Mouse (Mus musculus) adrenal gland, adult 8-10 months (tissue): ENCODE data around the gene Saa4. TPM values are rescaled to one million over a fixed set of nuclear protein-coding genes. Genes with fewer than 3 reads are reported as not detected.
"Not testable (repeated sequence)": the region's sequence is repeated elsewhere in the genome, so short reads cannot be mapped to it uniquely, and the experiment has no call there.

Experiments
- DNase-seq: peaks from one replicate; pipeline ENCODE4 v3.0.0; 2022
- total RNA-seq, 4 experiments: library from RNA; stranded (reverse); gene quantifications; 2 replicates each; pipeline ENCODE4 v1.2.4; 2022

The Saa4 gene
- total RNA-seq, 4 experiments from 2014 or later, result not detected

DNA sequence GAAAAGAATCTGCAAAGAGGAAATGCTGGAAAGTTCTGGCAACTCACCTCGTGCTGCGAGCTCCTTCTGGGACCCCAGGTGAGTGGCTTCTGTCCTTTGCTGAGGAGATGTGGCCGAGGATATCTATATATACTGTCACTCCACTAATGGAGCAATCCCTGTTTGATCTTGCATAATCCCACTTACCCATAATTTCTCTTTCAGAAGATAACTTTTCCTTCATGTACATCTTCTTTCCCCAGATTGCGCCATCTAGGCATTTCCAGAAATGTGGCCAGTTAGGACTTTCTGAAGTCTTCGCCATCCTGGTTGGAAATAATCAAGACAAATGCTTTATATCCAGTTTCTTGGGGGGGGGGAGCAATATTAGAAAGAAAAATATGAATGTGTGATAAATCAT, 16.8 kb downstream of the Saa4 start, which contains the start of gene Saa3:
TSS of gene Saa3 (minus strand) at position 101 of the 400 bp plus-strand sequence.
- DNase-seq, result no peak

DNA sequence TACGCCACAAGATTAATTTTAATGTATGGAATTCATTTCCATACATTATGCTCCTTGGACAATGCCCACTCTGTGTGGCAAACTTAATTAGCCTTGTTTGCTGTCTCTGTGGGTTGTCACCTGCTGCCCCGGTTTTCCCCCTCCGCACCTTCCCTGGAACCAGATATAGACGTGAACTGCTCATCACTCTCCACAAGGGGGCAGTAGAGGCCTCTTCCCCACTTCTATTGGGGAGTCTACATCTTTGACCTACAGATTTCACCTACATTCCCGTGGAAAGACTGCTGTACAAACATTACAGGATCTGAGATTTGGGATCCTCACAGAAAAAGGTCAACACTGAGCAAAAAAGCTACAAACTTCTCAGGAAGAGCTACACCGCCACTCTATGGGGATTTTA, 17.9 kb downstream of the Saa4 start:
- DNase-seq, result no peak

DNA sequence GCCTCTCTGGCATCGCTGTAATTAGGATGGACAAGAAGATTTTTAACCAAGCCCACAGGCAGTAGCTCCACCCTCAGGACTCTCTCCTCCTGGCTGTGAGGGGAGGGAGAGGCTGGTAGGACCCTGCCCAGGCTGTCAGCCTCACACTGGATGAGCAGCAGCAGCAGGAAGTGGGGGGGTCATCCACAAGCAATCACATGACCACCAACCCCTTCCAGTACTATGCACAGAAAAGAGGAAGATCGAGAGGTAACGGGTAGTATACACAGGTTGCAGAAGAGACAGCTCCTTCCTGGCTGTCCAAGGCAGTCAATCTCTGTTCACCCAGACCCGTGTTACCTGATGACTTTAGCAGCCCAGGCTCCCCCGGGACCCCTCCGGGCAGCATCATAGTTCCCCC, 20.2 kb downstream of the Saa4 start:
- no peak for DNase-seq

DNA sequence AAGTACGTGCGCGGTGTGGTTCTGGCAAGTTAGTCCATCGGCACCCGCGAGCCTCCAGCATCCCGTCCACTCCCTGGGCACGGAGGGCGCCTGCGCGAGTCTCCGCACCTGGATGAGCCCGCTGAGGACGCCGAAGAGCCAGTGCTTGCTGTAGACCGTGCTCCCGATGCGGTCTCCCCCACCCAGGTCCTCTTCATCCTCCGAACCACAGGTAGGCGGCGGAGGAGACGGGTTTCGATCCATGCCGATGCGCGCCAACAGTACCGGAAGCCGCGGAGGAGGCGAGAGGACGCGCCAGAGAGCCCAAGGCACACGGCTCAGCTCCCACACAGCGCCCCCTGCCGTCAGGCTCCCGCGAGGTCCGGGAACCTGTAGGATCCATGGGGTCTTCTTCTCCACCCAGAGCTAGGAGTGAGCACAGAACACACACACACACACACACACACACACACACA, 22.0 kb downstream of the Saa4 start, which contains the start of gene Saal1:
TSS of gene Saal1 (minus strand) at position 291 of the 455 bp plus-strand sequence.
- peak; percentile 57 for DNase-seq

DNA sequence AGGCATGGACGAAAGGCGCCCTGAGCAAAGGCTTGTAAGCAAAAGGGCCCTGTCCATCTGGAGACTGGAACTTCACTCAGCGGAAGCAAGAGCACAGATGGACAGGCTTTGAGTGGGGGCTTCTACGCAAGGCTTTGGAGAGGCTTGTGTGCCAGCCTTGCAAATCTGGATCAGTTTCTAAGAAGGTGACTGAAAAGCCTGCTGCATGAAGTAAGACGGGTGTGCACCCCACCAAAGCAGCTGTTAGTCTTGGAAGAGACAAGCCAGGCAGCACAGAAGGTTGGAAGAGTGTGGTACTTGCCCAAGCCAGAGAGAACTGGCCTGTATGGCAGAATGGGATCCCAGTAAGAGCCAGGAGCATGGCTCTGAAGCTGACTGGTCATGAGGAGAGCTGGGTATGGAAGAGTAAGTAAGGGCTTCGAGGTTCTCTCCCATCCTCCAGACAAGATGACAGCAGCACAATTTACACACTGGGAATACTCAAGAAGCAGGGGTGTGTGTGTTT, 31.8 kb downstream of the Saa4 start:
- no peak for DNase-seq

DNA sequence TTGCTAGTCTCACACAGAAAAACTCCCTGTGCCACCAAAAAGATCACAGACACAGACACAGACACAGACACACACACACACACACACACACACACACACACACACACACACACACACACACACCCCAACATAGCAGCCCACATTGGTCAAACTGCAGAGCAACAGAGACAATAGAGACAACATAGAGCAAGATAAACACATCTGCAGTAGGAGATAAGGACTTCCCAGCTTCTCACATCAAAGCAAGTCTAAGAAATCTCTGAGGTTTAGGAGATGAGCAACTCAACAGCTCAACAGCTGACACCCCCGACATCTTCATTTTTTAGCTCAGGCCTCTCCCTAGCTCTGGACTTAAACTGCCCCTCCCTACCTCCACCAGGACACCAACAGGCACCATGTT, 35.6 kb downstream of the Saa4 start:
- DNase-seq, result no peak

DNA sequence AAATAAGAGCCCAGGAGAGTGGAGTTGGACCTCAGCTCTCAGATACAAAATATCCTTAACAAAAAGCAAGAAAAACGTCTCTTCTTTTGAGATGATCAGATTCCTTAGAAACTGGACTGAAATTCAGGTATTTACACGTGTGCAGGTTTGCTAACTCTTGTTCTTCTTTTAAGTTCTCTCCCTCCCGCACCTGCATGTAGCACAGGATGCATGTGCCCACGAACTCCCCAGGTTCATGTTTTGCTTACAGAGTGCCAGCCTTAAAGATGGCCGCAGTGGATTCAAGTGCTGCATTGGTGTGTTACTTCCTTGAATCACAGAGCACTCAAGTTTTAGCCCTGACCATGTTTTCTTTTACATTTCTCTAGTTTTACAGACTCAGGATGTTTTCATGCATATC, 45.6 kb downstream of the Saa4 start:
- no peak for DNase-seq

DNA sequence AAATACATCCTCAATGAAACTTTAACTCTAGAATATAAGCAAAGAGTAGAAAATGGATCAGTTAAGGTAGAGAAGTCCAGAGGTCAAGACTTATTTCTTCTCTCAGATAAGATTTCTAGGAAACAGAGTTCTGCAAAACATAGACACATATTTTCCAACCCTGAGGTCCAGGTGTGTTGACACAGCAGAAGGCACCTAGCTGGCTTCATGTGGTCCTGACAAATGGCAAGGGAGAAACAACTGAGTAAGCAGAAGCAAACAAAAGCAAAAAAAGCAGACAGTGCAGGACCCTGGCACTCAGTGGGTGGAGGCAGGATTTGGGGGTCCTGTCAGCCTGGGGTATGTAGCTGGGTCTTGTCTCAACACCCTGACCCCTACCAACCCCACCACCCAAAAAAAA, 51.7 kb downstream of the Saa4 start:
- no peak for DNase-seq

DNA sequence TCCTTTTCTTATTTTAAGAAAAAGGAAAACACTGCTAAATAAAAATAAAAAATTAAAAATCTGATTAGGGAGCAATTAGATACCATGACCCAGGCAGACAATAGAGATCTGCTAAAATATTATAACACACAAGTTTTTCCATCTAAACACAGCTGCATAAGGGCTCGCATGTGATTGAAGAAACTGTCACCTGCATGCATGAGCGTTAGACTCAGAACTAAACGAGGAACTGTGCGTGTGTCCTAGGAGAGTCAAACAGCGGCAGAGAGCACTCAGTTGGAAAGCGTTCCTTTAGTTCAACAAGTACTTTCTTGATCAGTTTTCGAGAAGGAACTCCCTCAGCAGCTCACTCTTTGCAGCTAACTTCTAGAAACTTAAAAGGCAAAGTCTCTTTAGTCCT, 53.4 kb downstream of the Saa4 start:
- DNase-seq, result not testable (repeated sequence)

DNA sequence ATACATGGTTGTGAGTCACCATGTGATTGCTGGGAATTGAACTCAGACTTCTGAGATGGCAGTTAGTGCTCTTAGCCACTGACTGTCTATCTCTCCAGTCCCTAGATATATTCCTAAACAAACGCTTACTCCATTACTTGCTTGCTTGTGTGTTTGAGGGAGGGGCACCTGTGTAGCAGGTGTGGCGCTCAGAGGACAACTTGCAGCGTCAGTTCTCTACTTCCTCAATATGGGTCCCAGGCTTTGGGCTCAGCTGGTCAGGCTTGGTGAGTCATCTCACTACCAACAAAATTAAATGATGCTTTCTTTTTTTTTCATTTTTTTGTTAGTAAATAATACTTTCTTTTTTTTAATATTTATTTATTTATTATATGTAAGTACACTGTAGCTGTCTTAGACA, 54.0 kb downstream of the Saa4 start:
- no peak for DNase-seq

Other genes with a start within 250 kb of the Saa4 start
- gene Sergef, start 92.8 kb downstream of the Saa4 start, total RNA-seq, result 10 to 100 TPM; 29.2 to 47.3 (median 37.2) TPM
- gene Tph1, start 60.1 kb downstream of the Saa4 start, total RNA-seq, result not detected
- gene Saal1, start 21.9 kb downstream of the Saa4 start, total RNA-seq, result 10 to 100 TPM in 2 of 4 experiments, 1 to 10 TPM in 2; 6.4 to 12.4 (median 10.2) TPM
- 1 to 10 TPM; 1.1 to 7.4 (median 4.6) TPM for gene Saa3, start 16.9 kb downstream of the Saa4 start, total RNA-seq
- gene Saa1, start 10.4 kb upstream of the Saa4 start, total RNA-seq, result not detected
- gene Saa2, start 19.2 kb upstream of the Saa4 start, total RNA-seq, result not detected
- 10 to 100 TPM; 26.4 to 40.6 (median 34.7) TPM for gene Hps5, start 63.5 kb upstream of the Saa4 start, total RNA-seq
- gene Gtf2h1, start 63.5 kb upstream of the Saa4 start, total RNA-seq, result 10 to 100 TPM; 32.0 to 41.3 (median 39.0) TPM
- 100 to 1,000 TPM; 146 to 275 (median 231) TPM for gene Ldha, start 108.9 kb upstream of the Saa4 start, total RNA-seq
- not detected for gene Ldhc, start 128.6 kb upstream of the Saa4 start, total RNA-seq
- gene Tsg101, start 187.4 kb upstream of the Saa4 start, total RNA-seq, result 10 to 100 TPM; 72.4 to 91.6 (median 78.7) TPM
- 10 to 100 TPM; 17.6 to 23.9 (median 21.9) TPM for gene Uevld, start 225.9 kb upstream of the Saa4 start, total RNA-seq